Mouse (Mus musculus): ENCODE data around the gene Gm11564.

DNA sequence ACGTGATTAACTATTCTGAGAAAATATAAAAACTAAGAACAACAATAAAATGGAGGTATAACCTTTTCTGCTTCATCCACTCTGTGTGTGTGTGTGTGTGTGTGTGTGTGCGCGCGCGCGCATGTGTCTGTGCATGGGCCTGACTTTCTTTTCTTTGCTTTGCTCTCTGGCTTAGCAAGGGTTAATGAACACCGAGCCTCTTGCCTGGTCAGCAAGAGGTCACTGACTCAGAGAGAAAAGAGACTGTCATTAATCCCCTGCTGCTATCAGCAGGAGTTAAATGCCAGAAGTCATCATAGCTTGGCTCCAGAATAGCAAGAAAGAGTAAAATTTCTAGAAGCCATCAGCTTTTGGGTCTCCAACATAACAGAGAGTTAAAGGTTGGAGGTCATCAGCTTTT, 37.1 kb downstream of the Gm11564 start:
- no peak for TF ChIP-seq POLR2A (IDR thresholded peaks at IDR 0.05; ENCODE audit: borderline replicate concordance, low read depth, low read length)
- TF ChIP-seq CTCF (IDR thresholded peaks at IDR 0.05; ENCODE audit: low read depth, low read length): no peak

Measured in bone marrow macrophage, adult 2 months (primary cell).